Mouse (Mus musculus) thymus, adult 2 months (tissue): ENCODE data around the gene Tmem175. TPM values are rescaled to one million over a fixed set of nuclear protein-coding genes. Genes with fewer than 3 reads are reported as not detected.

ENCODE experiments used
- DNase-seq: peaks from one replicate; pipeline ENCODE4 v3.0.0; 2021
- H3K27ac ChIP-seq: fragments of 200-500 bp; 2 replicates; pipeline ENCODE4 v1.5.1; 2012; ENCODE audit warnings: low read length, control low read depth; ENCODE audit not compliant: control insufficient read depth, insufficient read depth
- H3K27me3 ChIP-seq: fragments of 200-500 bp; 2 replicates; pipeline ENCODE4 v1.6.1; 2012; ENCODE audit warnings: mild to moderate bottlenecking, low read length, moderate library complexity, mixed read lengths; ENCODE audit not compliant: control insufficient read depth, insufficient read depth
- H3K36me3 ChIP-seq: fragments of 200-500 bp; 2 replicates; pipeline ENCODE4 v1.6.1; 2012; ENCODE audit warnings: mild to moderate bottlenecking, low read length, moderate library complexity; ENCODE audit not compliant: control insufficient read depth, insufficient read depth
- H3K4me1 ChIP-seq: fragments of 200-500 bp; replicated peaks from 2 replicates; pipeline ENCODE4 v1.6.1; 2012; ENCODE audit warnings: low read length; ENCODE audit not compliant: control insufficient read depth, insufficient read depth
- H3K4me3 ChIP-seq: fragments of 200-500 bp; 2 replicates; pipeline ENCODE4 v1.5.1; 2012; ENCODE audit warnings: mild to moderate bottlenecking, low read length, control low read depth, moderate library complexity; ENCODE audit not compliant: control insufficient read depth, insufficient read depth
- CTCF ChIP-seq: fragments of 200-500 bp; IDR thresholded peaks from 2 replicates; pipeline ENCODE4 v1.5.1; 2012; ENCODE audit warnings: mild to moderate bottlenecking, control low read depth, low read length, moderate library complexity, borderline replicate concordance; ENCODE audit not compliant: control insufficient read depth, poor library complexity, insufficient read depth; ENCODE audit errors: extremely low read depth
- POLR2A ChIP-seq: fragments of 200-500 bp; IDR thresholded peaks from 2 replicates; pipeline ENCODE4 v1.6.1; 2012; ENCODE audit warnings: mild to moderate bottlenecking, low read length, control low read depth, moderate library complexity; ENCODE audit not compliant: control insufficient read depth, poor library complexity, insufficient read depth; ENCODE audit errors: extremely low read depth
- WGBS: fragments of 180-500 bp; shearing (Covaris S2); methylation state at CpG from one replicate; pipeline ENCODE4 v1.1.7; 2018; 5-methylcytosine and 5-hydroxymethylcytosine counted together
- polyA plus RNA-seq: library from polyadenylated mRNA; depleted of rRNA; stranded (reverse); fragments of >200 nt; gene quantifications from 2 replicates; pipeline ENCODE4 v1.2.3, GENCODE M21; 2012

Gene Tmem175
- polyA plus RNA-seq, 1 experiment: 77.3 TPM

DNA sequence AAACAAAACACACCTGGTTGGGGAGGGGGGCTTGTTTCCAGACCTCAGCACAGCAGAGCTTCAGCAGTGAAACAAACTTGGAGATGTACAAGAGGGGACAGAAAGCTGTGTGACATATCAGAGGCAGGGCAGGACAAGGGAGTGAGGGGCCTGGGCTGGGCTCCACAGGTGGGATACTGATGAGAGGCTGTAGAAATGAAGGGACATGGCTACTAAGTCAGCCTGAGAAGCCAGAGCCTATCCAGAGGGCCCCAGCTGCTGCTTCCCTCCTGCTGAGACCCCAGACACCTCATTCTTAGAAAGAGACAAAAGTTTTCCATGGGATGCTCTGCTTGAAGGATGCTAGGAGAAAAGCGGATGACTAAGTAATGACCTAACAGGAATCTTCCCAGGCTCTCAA is 29.0 kb downstream of the Tmem175 start:
- DNase-seq: no peak
- peaks cover 15% of the 10 kb centered on the region for H3K36me3 ChIP-seq
- TF ChIP-seq CTCF (no peak), POLR2A (no peak)
- H3K27ac ChIP-seq: no peak overlapping the region
- H3K4me1 ChIP-seq: peaks cover 9% of the 10 kb centered on the region
- H3K27me3 ChIP-seq: no peaks in the 10 kb centered on the region
- no peak overlapping the region for H3K4me3 ChIP-seq
- WGBS: 97% methylated on average over 1 of the region's 1 CpGs

DNA sequence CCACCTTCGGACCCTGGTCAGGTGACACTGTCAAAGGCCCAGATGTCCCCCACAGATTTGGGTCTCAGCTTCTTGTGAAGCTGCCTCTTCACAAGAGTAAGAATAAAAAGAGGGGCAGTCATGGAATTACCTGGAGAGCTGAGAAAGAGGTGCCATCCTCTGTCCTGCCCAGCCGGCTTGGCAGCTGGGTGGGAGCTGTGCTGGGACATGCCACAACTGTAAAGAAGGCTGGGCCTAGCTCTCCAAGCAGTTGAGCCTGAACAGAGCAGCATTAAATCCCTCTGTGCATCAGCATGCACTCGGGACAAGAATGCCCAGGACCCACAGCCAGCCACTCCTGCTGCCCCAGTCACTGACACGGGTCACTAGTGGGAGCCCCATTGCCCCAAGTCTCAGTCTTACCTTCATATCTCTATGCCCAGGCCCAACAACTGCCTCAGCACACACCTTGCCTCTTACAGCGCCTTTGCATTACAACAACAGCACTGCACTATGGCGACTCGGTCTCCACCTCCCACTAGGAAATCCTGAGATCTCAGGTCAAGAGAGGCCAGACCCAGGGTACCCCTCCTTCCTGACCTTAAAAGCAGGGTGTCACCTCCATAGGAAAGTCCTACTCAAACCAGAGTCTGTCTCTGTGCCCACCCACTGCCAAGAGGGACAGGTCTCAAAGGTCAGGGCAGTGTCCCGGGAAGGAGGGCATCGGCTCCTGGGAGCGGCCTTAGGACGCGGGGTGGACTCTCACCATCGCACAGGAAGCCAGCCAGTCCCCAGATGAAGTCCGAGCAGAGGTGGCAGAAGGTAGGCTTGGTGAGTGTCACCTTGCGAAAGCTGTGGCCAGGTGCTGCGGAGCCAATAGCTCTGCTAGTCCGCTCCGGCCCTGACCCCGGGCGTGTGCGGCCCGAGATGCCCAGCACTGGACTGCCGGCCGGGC is 30.4 kb downstream of the Tmem175 start, which contains the start of gene Idua:
Gene Idua, plus strand, starts transcription at position 634 of the 934 bp plus-strand sequence.
- Histone ChIP-seq H3K36me3 (peaks cover 1% of the 10 kb centered on the region; the same call in 1 of the 2 replicates), H3K27me3 (no peaks in the 10 kb centered on the region), H3K4me1 (peaks cover 9% of the 10 kb centered on the region), H3K27ac (no peak within 1 kb of the TSS), H3K4me3 (peak within 1 kb of the TSS; percentile 56)
- DNase-seq: no peak
- WGBS: 10% methylated on average over 24 of the region's 24 CpGs
- TF ChIP-seq CTCF (no peak), POLR2A (no peak)

GRCm38 (mm10) chr5:108660632-108661268 is 31.2 kb downstream of the Tmem175 start:
- Histone ChIP-seq H3K4me1 (peaks cover 9% of the 10 kb centered on the region), H3K27ac (no peak overlapping the region), H3K36me3 (no peaks in the 10 kb centered on the region), H3K27me3 (no peaks in the 10 kb centered on the region), H3K4me3 (peak overlapping the region; percentile 56)
- TF ChIP-seq POLR2A: peak; percentile 51; the same call in 1 of the 2 replicates
- no peak for TF ChIP-seq CTCF
- 18% methylated on average over 36 of the region's 36 CpGs for WGBS
- DNase-seq: peak; percentile 93

- Histone ChIP-seq H3K4me1 (peaks cover 9% of the 10 kb centered on the region), H3K27ac (no peak overlapping the region), H3K36me3 (no peaks in the 10 kb centered on the region), H3K27me3 (no peaks in the 10 kb centered on the region), H3K4me3 (no peak overlapping the region)
- TF ChIP-seq CTCF (no peak), POLR2A (no peak)
- no peak for DNase-seq
- 88% methylated on average over 4 of the region's 4 CpGs for WGBS
Measured at GRCm38 (mm10) chr5:108662772-108663171, 33.2 kb downstream of the Tmem175 start.

GRCm38 (mm10) chr5:108665066-108665465 is 35.5 kb downstream of the Tmem175 start:
- no peaks in the 10 kb centered on the region for H3K36me3 ChIP-seq
- H3K27me3 ChIP-seq: no peaks in the 10 kb centered on the region
- 69% methylated on average over 3 of the region's 3 CpGs for WGBS
- TF ChIP-seq CTCF: no peak
- TF ChIP-seq POLR2A: no peak
- no peak for DNase-seq
- H3K27ac ChIP-seq: no peak overlapping the region
- H3K4me3 ChIP-seq: no peak overlapping the region
- H3K4me1 ChIP-seq: peaks cover 9% of the 10 kb centered on the region

GRCm38 (mm10) chr5:108667370-108667769 is 37.8 kb downstream of the Tmem175 start:
- 92% methylated on average over 2 of the region's 2 CpGs for WGBS
- Histone ChIP-seq H3K27ac (no peak overlapping the region), H3K4me1 (peaks cover 9% of the 10 kb centered on the region), H3K36me3 (no peaks in the 10 kb centered on the region), H3K4me3 (no peak overlapping the region), H3K27me3 (no peaks in the 10 kb centered on the region)
- no peak for TF ChIP-seq POLR2A
- no peak for TF ChIP-seq CTCF
- DNase-seq: no peak
